Mouse (Mus musculus): ENCODE measurements around the gene Fbxw5.
"Not testable (repeated sequence)": the region's sequence is repeated elsewhere in the genome, so short reads cannot be mapped to it uniquely, and the experiment has no call there.

The Fbxw5 gene

DNA sequence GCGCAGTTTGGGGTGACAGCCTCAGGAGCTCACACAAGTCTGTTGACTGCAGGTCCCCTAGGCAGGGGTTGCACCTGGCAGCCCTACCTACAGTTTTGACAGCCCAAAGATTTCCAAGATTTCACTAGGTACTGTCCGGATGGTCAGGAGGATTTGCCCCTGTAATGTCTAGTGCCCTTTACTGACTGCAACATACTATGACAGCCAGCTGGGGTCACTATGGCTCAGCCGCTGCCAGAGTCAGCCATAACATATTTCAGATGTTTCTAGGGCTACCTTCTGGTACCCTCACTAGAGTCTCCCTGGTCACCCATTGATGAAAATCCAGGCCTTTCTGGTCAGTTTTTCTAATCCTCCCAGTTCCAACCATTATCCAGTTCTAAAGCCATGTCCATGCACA is 9.4 kb downstream of the Fbxw5 start:
- DNase-seq (ENCODE audit: low spot score), result no peak

DNA sequence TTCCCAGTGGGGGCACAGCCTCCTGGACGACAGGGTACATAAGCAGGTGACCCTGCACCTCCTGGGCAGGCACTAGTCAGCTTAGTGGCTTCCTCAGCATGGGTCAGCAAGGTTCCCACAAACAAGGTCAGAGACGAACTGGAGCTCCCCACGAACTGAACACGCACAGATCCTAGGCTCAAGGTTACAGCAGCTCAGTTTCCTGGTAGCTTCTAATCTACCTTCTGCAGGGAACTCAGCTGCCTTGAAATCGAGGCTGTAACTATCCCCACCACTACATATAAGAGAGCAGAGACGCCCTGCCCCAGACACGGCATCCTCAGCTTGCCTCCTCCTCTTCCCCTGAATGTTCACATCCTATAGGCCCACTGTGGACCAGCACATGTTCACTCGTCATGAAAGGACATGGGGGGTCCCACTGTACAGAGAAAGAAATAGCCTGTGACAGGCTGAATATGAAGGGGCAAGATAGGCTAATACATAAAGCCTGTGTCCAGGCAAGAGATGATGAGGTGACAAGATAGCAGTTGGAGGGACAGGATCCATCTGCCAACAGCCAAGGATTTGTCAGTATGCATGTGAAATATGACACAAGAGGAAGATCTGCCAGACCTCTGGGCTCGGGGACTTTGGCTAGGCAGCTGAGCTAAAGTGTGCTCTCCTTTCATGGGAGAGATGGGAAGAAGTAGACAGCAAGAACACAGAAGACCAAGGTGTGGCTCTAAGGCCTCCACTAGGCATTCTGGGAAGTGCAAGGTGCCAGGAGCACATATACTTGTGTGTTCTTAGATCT is 26.2 kb downstream of the Fbxw5 start:
- DNase-seq (ENCODE audit: low spot score), result no peak

DNA sequence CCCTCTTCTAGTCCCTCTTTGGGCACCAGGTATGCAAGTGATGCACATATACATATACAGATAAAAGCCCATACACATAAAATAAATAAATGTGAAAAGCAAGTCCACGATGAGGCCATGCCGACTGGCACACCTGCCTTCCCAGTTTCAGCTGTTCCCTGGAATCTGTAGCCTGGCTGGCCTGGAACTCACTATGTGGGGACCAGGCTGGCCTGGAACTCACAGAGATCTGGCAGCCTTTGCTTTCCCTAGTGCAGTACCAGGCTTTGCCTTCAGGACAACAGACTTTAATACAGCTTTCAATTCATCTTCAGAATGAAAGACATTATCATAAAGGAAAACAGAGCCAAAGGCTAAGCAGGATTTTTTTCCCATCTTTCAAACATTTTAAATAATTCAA is 33.2 kb downstream of the Fbxw5 start:
- DNase-seq (ENCODE audit: low spot score), result no peak

DNA sequence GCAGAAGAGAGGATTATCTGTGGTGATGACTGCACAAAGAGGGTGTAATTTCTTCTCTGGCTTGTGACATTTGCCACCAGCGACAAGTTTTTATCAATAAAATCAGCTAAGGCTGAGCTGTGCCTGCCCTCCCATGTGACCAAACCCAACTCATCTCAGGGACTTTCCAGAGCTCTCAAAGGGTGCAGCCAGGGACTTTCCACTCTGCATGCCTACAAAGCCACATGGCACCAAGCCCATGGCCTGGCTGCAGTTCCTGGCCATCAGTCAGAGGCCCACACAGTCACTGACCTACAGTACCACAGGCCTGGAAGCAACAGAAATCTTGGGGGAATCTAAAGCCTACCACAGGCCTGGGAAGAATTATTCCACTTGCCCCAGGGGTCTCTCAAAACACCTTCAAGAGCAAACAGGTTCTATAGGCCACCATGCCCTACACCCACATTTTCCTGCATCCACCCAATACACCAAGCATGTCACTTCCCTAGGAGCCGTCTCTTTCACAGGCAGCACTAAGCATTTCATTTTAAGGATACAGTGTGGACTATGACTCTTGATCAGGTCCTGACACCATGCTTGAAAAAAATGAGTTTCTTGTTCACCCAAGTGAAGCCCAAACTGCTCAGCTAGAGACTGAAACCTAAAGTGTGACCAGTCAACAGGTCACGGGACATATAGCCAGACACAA is 33.8 kb downstream of the Fbxw5 start:
- DNase-seq (ENCODE audit: low spot score), result peak; percentile 33

DNA sequence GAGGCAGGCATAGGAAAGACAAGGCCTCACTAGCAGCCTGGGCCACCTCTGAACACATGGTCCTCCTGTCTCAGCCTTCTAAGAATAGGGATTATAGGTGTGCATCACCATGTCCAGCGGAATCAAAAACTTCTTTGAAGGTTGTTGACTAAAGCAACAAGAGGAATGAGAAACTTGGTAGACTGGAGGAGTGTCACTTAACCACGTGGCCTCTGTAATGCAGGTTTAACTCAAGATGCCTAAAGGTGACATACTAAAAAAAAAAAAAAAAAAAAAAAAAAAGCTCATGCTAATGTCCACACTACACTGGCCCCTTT is 34.3 kb downstream of the Fbxw5 start:
- DNase-seq (ENCODE audit: low spot score), result no peak

DNA sequence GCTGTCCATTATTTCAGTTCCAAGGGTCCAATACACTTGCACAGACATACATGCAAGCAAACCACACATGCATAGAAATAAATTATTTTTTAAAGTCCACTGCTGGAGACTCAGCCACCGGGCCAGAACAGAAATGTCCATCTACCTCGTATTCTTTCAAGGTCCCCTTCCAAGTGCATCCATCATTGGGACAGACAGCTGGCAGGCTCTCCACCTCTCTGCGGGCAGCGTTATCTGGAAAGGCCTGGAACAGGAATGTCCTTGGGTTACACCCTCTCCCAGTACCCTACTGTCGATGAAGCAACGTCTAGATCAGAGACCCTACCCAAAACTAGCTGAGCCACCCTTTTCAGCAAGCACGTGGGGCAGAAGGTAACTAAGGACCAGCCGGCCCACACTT is 36.0 kb downstream of the Fbxw5 start:
- DNase-seq (ENCODE audit: low spot score), result no peak

DNA sequence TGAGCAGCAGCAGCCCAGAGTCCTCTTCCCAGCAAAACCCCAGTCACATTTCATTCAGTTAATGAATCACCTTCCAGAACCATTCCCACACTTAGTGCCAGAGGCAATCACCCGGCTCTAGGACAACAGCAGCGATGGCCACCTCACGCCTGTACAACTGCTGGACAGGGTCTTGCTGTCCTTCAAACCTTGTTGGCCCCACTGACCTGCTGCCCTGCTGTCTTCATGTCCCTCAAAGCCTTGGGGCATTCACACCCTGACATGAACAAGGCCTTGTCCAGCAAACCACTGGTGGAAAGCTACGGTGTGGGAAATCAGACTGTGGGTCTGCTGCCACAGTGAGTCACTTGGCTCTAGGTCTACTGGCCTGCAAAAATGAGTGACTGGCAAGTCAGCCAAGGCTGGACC is 40.0 kb downstream of the Fbxw5 start:
- DNase-seq (ENCODE audit: low spot score), result no peak

DNA sequence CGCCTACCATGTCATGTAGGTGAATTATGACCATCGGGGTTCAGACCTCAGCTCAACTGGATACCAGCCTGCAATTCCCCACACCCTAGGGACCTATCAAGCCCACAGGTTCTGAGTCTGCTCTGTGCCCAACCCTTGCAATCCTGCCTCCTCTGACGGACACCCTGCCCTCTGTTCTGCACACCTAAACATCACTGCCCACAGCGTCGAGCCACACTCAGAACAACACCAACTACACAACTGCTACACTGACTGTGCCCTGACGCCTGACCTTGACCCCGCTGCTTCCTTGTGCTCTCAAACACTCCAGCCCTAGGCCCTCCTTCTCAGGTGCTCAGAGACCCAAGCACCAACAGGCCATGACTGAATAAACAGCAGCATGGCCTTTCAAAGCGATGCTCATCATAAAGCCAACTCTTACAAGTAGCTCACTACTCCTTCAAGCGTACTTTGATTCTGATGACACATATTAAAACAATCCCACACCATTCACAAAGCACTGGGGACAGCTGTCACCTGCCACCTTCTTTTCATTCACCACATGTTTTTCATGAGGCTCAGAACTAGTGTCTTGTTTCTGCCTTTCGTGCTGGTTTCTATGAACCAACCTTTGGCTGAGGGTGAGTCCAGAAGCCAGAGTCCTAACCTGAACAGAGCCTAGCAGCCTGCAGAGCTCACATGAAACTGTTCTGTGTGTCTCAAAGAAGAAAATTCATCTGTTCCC is 41.3 kb downstream of the Fbxw5 start:
- no peak for DNase-seq (ENCODE audit: low spot score)

DNA sequence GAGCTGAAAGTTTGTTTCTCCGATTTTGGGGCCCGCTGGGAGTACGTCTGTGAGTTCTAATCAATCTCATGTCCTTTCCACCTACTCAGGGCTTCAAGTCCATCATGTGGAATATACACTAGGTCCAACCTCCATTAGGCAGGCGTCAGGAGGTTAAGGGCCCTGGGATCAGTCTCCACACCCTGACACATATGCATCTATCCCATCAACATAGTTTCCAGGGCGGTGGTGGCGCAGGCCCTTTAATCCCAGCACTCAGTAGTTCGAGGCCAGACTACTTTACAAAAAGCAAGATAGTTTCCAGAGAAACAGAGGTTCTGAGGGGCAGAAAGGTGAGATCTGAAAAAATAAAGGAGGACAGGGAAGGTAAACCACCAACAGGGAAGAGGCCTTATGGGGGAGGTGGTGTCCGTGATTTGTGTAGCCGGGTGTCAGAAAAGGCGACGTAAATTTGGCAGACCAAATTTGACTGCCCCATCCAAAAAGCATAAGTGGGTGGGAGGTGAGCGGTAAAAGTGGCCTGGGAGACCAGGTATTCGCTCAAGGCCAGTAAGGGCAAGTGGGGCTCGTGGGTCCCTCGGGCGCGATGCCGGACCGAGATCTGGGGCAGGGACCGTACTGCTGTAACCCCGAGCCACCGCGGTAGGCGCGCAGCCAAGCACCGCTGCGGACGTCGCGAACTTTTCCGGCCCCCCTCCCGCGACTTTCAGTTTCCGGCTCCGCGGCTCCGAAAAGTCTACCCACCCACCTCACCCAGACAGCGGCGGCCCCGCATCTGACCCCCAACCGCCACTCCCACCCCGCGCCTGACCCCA is 45.7 kb downstream of the Fbxw5 start:
- no peak for DNase-seq (ENCODE audit: low spot score)

DNA sequence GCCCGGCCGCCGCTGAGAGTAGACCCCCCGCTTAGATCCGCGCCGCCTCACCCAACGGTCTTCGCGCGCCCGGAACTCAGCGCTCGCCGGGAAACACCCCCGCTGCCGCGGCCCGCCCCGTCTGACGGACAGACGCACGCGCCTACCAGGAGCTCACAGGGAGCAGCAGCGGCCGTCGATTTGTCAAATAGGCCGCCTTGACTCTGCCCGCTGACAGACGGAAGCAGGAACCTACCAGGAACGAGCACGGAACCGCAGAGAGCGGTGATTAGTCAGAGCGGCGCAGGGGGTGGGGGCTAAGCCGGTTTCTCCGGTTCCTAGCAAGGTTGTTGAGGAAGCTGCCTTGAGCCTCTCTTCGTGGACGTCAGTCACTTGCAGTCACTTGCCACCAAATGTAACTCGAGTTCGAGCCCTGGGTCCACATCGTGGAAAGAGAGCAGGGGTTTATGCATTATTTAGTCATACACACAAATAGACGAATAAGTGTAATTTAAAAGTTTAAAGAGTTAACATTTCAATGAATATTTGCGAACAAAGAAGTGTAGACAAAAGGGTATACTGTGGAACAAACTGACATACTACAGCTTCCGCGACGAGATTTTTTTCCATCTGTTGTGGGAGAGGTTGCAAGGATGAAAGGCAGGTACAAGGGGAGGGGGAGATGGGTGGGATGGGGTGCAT is 46.4 kb downstream of the Fbxw5 start, which contains the start of gene Traf2:
Traf2 (minus strand) TSS at position 130 of the 681 bp plus-strand sequence.
- peak; percentile 99 for DNase-seq (ENCODE audit: low spot score)

DNA sequence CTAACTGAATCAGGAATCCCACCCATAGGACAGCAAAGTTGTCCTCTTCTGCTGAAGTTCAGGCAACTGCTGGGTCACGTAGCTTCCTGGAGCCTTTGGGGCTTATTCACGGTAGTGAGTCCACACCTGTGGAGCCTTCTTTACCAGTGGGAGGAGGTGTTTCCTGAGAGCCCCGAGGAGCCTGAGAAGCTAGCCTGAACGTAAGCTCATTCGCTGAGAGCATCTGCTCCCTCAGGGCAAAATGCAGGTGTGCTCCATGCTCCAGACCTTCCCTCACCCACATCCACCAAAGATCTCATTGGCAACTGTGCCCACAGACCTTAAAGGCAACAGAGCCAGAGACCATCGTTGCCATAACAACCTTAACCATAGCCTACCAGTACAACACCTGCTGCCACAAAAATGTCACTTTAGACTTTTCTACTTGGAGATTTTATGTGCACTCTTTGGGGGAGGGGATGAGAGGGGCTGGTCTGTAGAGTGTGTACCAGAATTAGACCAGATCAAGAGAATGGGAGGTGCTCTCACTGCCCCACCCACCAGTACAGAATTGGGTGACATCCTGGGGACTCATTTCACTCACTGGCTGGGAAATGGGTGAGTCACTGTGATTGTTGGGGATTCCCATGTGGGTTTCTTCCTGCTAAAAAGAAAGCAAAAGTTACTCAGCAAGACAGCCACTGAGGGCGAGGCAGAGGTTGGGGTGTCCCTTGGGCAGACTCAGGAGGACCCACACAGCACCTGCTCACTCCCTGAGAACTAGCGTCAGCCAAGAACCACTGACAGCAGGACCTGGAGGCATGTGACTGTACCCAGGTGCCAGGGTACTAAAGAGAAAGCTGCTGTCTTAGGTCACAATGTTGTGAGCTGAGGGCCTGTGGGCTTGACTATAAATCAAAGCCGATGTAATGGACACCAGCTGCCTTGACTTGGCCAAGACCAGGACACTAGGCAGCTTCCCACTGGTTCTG is 48.8 kb downstream of the Fbxw5 start:
- no peak for DNase-seq (ENCODE audit: low spot score)

DNA sequence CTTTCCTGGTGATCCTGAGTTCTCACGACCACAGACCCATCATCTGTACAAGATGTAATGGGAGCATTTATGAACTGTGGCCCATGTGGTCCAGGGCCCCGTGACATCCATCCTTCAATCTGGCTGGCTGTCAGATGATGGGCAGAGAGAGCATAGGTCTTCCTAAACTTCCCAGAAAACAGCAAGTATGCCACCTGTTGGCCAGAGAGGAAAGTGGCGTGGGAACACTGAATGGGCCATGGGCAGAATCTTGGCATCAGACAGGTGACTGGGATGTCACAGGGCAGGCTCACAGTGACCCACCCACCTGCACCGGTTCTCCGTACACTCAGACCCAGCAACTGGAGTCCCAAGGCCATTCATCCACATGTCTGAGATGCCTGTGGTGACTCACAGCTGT is 50.6 kb downstream of the Fbxw5 start:
- DNase-seq (ENCODE audit: low spot score), result no peak

DNA sequence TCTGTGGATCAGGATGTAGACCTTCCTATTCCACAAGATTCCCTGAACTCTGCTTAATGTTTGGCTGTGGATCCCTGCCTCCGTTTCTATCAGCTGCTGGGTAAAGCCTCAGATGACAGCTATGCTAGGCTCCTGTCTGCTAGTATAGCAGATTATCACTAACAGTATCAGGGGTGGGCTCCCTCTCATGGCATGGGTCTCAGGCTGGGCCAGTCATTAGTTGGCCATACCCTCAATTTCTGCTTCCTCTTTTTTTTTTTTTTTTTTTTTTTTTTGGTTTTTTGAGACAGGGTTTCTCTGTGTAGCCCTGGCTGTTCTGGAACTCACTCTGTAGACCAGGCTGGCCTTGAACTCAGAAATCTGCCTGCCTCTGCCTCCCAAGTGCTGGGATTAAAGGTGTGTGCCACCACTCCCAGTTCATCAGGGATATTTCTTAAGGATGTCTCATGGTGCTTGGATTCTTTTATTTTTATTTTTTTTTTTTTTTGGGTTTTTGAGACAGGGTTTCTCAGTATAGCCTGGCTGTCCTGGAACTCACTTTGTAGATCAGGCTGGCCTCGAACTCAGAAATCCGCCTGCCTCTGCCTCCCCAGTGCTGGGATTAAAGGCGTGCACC is 52.7 kb downstream of the Fbxw5 start:
- not testable (repeated sequence) for DNase-seq (ENCODE audit: low spot score)

Measured in testis, postnatal 14 days (tissue).